Mouse (Mus musculus): ENCODE data around the gene Alk.

DNA sequence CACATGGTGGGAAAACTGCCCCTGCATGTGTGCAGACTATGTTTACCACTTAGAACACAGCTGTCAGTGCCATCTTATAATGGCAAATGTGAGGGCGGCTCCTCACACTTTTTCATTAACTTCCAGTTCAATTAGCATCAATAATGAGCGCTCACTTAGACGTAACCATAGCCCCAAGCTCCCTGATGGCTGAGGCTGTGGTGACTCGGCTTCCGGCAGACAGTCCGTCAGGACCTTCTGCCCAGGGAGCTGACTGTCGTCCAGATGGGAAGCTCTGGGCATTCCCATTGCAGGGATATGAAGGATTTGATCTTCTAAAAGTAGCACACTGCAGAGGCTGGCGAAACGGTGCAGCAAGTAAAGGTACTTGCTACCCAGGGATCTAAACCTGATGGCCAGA, 25.1 kb downstream of the Alk start:
- no peak for TF ChIP-seq CTCF (IDR thresholded peaks at IDR 0.05; ENCODE audit: low read depth, low read length)
- no peak for TF ChIP-seq TAL1 (conservative IDR thresholded peaks at IDR 0.05; ENCODE audit: low read depth, low read length)
- TF ChIP-seq GATA1 (IDR thresholded peaks at IDR 0.05; ENCODE audit: borderline replicate concordance, low read length): no peak
- no peak for TF ChIP-seq POLR2AphosphoS5 (IDR thresholded peaks at IDR 0.05; ENCODE audit: insufficient replicate concordance, low read depth, low read length)
- TF ChIP-seq GATA2 (IDR thresholded peaks at IDR 0.05; ENCODE audit: borderline replicate concordance, low read depth, low read length): no peak

All from G1E (cell line).